Comparison of ENCODE assay signal across 8 mouse cellular contexts in the genomic region with DNA sequence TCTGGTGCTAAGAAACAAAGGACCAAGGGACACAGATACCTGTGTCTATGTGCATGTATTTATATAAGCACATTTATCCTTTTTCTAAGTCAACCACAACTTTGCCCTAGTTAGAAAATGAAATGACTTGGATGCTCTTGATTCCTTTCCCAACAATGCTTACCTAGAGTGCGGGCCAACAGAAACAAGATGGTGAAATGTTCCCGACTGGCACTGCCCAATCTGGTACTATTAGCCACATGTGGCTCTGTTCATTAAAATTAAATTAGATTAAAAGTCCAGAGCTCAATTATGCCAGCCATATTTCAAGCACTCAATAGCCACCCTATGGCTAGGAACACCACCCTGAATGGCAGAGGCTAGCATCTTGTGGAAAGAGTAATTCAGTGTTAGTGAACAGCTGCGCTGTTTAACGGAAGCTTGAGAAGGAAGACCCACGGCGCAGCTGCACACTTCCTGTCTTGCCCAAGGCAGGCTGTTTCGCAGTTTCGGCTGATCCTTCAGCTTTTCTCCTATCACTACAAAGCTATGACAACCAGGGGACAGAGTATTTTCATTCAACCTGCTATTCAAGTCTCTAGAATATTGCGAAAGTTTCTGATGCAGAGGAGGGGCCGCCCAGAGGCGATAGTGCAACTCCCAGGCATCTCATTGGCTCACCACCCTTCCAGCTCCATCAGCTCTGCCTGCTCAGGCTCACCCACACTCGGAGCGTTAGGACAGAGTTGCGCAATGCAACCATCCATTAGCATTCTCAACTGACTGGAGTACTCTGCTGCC. TPM values are rescaled to one million over a fixed set of nuclear protein-coding genes. Genes with fewer than 3 reads are reported as not detected.
A peak's percentile ranks its signal among the peaks of the same experiment; 100 is the strongest.
DNase-seq lines count a peak whose midpoint lies in the region; ATAC-seq and TF ChIP-seq lines count a peak whose summit lies in the region.

No protein-coding gene starts in this region.

- no peaks in the 10 kb centered on the region for H3K4me1 ChIP-seq in heart, embryonic 16.5 days (ENCODE audit: control insufficient read depth, insufficient read depth, low read length)
- H3K4me1 ChIP-seq in liver, embryonic 15.5 days (replicated peaks), result peaks cover 10% of the 10 kb centered on the region; the same call in 1 of the 2 replicates
- H3K4me1 ChIP-seq in spleen, adult 2 months (ENCODE audit: control insufficient read depth, insufficient read depth, insufficient read length), result no peaks in the 10 kb centered on the region
- no peaks in the 10 kb centered on the region for H3K4me1 ChIP-seq in midbrain, embryonic 16.5 days (ENCODE audit: control insufficient read depth, insufficient read depth, low read length)

- peak; percentile 37; the same call in 1 of the 2 replicates for ATAC-seq in heart, embryonic 16.5 days (replicated peaks; ENCODE audit: extremely low read depth, insufficient read depth, low FRiP score)
- peak; percentile 67; the same call in 1 of the 2 replicates for ATAC-seq in liver, embryonic 15.5 days (ENCODE audit: insufficient read depth)
- ATAC-seq in midbrain, embryonic 16.5 days, result no peak

- peaks cover 7% of the 10 kb centered on the region; the same call in 1 of the 2 replicates for H3K36me3 ChIP-seq in heart, embryonic 16.5 days (ENCODE audit: control insufficient read depth, insufficient read depth)
- peaks cover 35% of the 10 kb centered on the region for H3K36me3 ChIP-seq in liver, embryonic 15.5 days (replicated peaks)
- H3K36me3 ChIP-seq in spleen, adult 2 months (ENCODE audit: control insufficient read depth, insufficient read depth, low read length), result peaks cover 27% of the 10 kb centered on the region
- no peaks in the 10 kb centered on the region for H3K36me3 ChIP-seq in midbrain, embryonic 16.5 days (ENCODE audit: control insufficient read depth, insufficient read depth, low read length)

- WGBS in heart, embryonic 16.5 days, result 61% methylated on average over 14 of the region's 14 CpGs
- WGBS in liver, embryonic 15.5 days (ENCODE audit: insufficient replicate concordance), result 35% methylated on average over 14 of the region's 14 CpGs
- 22% methylated on average over 14 of the region's 14 CpGs for WGBS in spleen, adult 2 months
- 79% methylated on average over 14 of the region's 14 CpGs for whole genome bisulfite sequencing in midbrain, embryonic 16.5 days

- intact Hi-C loops in left cerebral cortex, adult 2 months (cut with DNase I), result no loop called here

- no peaks in the 10 kb centered on the region for H3K9me3 ChIP-seq in heart, embryonic 16.5 days (replicated peaks; ENCODE audit: control insufficient read depth, low read length)
- H3K9me3 ChIP-seq in liver, embryonic 15.5 days (replicated peaks), result no peaks in the 10 kb centered on the region
- H3K9me3 ChIP-seq in midbrain, embryonic 16.5 days (replicated peaks; ENCODE audit: control insufficient read depth, low read length, poor library complexity, severe bottlenecking), result no peaks in the 10 kb centered on the region

- DNase-seq in B cell, adult 2 months, result peak; percentile 52 to 55
- peak; percentile 58 for DNase-seq in NIH3T3 (ENCODE audit: low read depth)
- peak in 1 of 2 experiments; percentile 50 for DNase-seq in spleen, adult 2 months (ENCODE audit: low read depth in 1 of 2, low spot score in 2 of 2)
- DNase-seq in left cerebral cortex, adult 2 months (ENCODE audit: extremely low spot score in 1 of 2, low spot score in 2 of 2), result no peak
- no peak for DNase-seq in cerebellum, adult 11-12 months

- H3K27me3 ChIP-seq in heart, embryonic 16.5 days (ENCODE audit: control insufficient read depth, insufficient read depth, low read length), result no peaks in the 10 kb centered on the region
- H3K27me3 ChIP-seq in liver, embryonic 15.5 days, result no peaks in the 10 kb centered on the region
- no peaks in the 10 kb centered on the region for H3K27me3 ChIP-seq in spleen, adult 2 months (ENCODE audit: control insufficient read depth, insufficient read depth, low read length)
- no peaks in the 10 kb centered on the region for H3K27me3 ChIP-seq in midbrain, embryonic 16.5 days (ENCODE audit: control insufficient read depth, insufficient read depth, low read depth, low read length)

- no peak for TF ChIP-seq CTCF in spleen, adult 2 months (IDR thresholded peaks at IDR 0.05; ENCODE audit: extremely low read depth, insufficient read depth, insufficient read length, insufficient replicate concordance)
- no peak for TF ChIP-seq CTCF in left cerebral cortex, adult 2 months (IDR thresholded peaks at IDR 0.05)

- no peak for TF ChIP-seq POLR2A in spleen, adult 2 months (IDR thresholded peaks at IDR 0.05; ENCODE audit: low read depth, low read length)

- no peak overlapping the region for H3K4me3 ChIP-seq in heart, embryonic 16.5 days (ENCODE audit: low read length)
- H3K4me3 ChIP-seq in liver, embryonic 15.5 days (replicated peaks), result no peak overlapping the region
- peak overlapping the region; percentile 32; the same call in 1 of the 2 replicates for H3K4me3 ChIP-seq in spleen, adult 2 months (ENCODE audit: extremely low read depth, insufficient read depth, insufficient read length)
- no peak overlapping the region for H3K4me3 ChIP-seq in left cerebral cortex, adult 2 months
- no peak overlapping the region for H3K4me3 ChIP-seq in midbrain, embryonic 16.5 days (ENCODE audit: low read depth, low read length)

- H3K9ac ChIP-seq in heart, embryonic 16.5 days (ENCODE audit: low read length), result no peak overlapping the region
- H3K9ac ChIP-seq in liver, embryonic 15.5 days, result no peak overlapping the region
- H3K9ac ChIP-seq in midbrain, embryonic 16.5 days (ENCODE audit: low read depth, low read length), result no peak overlapping the region

- H3K4me2 ChIP-seq in heart, embryonic 16.5 days (ENCODE audit: low read depth, low read length), result no peak overlapping the region
- peak overlapping the region; percentile 32 for H3K4me2 ChIP-seq in liver, embryonic 15.5 days
- H3K4me2 ChIP-seq in midbrain, embryonic 16.5 days (ENCODE audit: low read length), result no peak overlapping the region

- H3K27ac ChIP-seq in heart, embryonic 16.5 days (ENCODE audit: low read length), result no peak overlapping the region
- no peak overlapping the region for H3K27ac ChIP-seq in liver, embryonic 15.5 days (replicated peaks)
- no peak overlapping the region for H3K27ac ChIP-seq in spleen, adult 2 months (ENCODE audit: insufficient read depth, low read length)
- no peak overlapping the region for H3K27ac ChIP-seq in left cerebral cortex, adult 2 months
- H3K27ac ChIP-seq in midbrain, embryonic 16.5 days (ENCODE audit: low read length), result no peak overlapping the region

RNA-seq across cellular contexts. Expression of a gene that starts 34.9 kb away (rescaled TPM):
- 19.0 and 21.9 TPM in 2 replicates for polyA plus RNA-seq in heart, embryonic 16.5 days (2015; fragmentation: Nextera tagmentation; extraction: Ambion mirVana)
- polyA plus RNA-seq in liver, embryonic 15.5 days (2015; fragmentation: Nextera tagmentation; extraction: Ambion mirVana), result 24.9 and 25.5 TPM in 2 replicates
- polyA plus RNA-seq in spleen, adult 2 months (2012; rRNA removed), result 37.4 and 37.9 TPM in 2 replicates
- 1 to 10 TPM; 1.1 to 2.8 TPM for total RNA-seq in left cerebral cortex, adult 2 months (2021)
- polyA plus RNA-seq in midbrain, embryonic 16.5 days (2015; fragmentation: Nextera tagmentation; extraction: Ambion mirVana), result 2.7 and 3.1 TPM in 2 replicates

Comparison
In these comparisons a context has a peak if more than half of its experiments do, and no peak if none do; other contexts are left out.
1. DNase-seq: peak in B cell, adult 2 months (2 of 2) and NIH3T3 (single experiment); none in left cerebral cortex, adult 2 months (0 of 2) and cerebellum, adult 11-12 months (single experiment).